Mouse (Mus musculus): Measurements from ENCODE around the gene Tmem45b. TPM values are rescaled to one million over a fixed set of nuclear protein-coding genes. Genes with fewer than 3 reads are reported as not detected.
A peak's percentile ranks its signal among the peaks of the same experiment; 100 is the strongest.

The Tmem45b gene
- polyA plus RNA-seq, 1 experiment from 2014 or later = 0.16 TPM

GRCm38 (mm10) chr9:31385500-31385869 is 78.8 kb downstream of the Tmem45b start:
- H3K4me2 ChIP-seq (ENCODE audit: low read length) = peak overlapping the region; percentile 78
- WGBS = 24% methylated on average over 4 of the region's 4 CpGs
- H3K9ac ChIP-seq (ENCODE audit: low read depth, low read length) = peak overlapping the region; percentile 87
- peak; percentile 56; the same call in 1 of the 2 replicates for ATAC-seq
- peak overlapping the region; percentile 84 for H3K4me3 ChIP-seq (ENCODE audit: low read length)
- peaks cover 2% of the 10 kb centered on the region; the same call in 1 of the 2 replicates for H3K36me3 ChIP-seq (ENCODE audit: control insufficient read depth, insufficient read depth, low read length)
- H3K27ac ChIP-seq (ENCODE audit: low read depth, low read length) = no peak overlapping the region
- peaks cover 13% of the 10 kb centered on the region for H3K4me1 ChIP-seq (ENCODE audit: control insufficient read depth, insufficient read depth, low read depth, low read length)
- no peaks in the 10 kb centered on the region for H3K27me3 ChIP-seq (replicated peaks; ENCODE audit: control insufficient read depth, insufficient read depth, low read length)
- no peaks in the 10 kb centered on the region for H3K9me3 ChIP-seq (ENCODE audit: control insufficient read depth, low read length)

- H3K27ac ChIP-seq (ENCODE audit: low read depth, low read length) = no peak overlapping the region
- no peak overlapping the region for H3K9ac ChIP-seq (ENCODE audit: low read depth, low read length)
- peaks cover 2% of the 10 kb centered on the region; the same call in 1 of the 2 replicates for H3K36me3 ChIP-seq (ENCODE audit: control insufficient read depth, insufficient read depth, low read length)
- peaks cover 13% of the 10 kb centered on the region for H3K4me1 ChIP-seq (ENCODE audit: control insufficient read depth, insufficient read depth, low read depth, low read length)
- WGBS = 87% methylated on average over 17 of the region's 17 CpGs
- no peaks in the 10 kb centered on the region for H3K9me3 ChIP-seq (ENCODE audit: control insufficient read depth, low read length)
- H3K4me2 ChIP-seq (ENCODE audit: low read length) = no peak overlapping the region
- no peak for ATAC-seq
- no peaks in the 10 kb centered on the region for H3K27me3 ChIP-seq (replicated peaks; ENCODE audit: control insufficient read depth, insufficient read depth, low read length)
- no peak overlapping the region for H3K4me3 ChIP-seq (ENCODE audit: low read length)
Measured at GRCm38 (mm10) chr9:31384786-31385499, 79.3 kb downstream of the Tmem45b start.

- Histone ChIP-seq H3K9ac (ENCODE audit: low read depth, low read length) (no peak overlapping the region), H3K27me3 (replicated peaks; ENCODE audit: control insufficient read depth, insufficient read depth, low read length) (no peaks in the 10 kb centered on the region), H3K4me2 (ENCODE audit: low read length) (no peak overlapping the region), H3K36me3 (ENCODE audit: control insufficient read depth, insufficient read depth, low read length) (peaks cover 10% of the 10 kb centered on the region), H3K9me3 (ENCODE audit: control insufficient read depth, low read length) (no peaks in the 10 kb centered on the region; the same call in 1 of the 2 replicates), H3K4me3 (ENCODE audit: low read length) (no peak overlapping the region), H3K27ac (ENCODE audit: low read depth, low read length) (no peak overlapping the region), H3K4me1 (ENCODE audit: control insufficient read depth, insufficient read depth, low read depth, low read length) (no peaks in the 10 kb centered on the region)
- no peak for ATAC-seq
Measured at GRCm38 (mm10) chr9:31376661-31377060, 87.6 kb downstream of the Tmem45b start.

Other genes starting within 250 kb of the Tmem45b start
- 7.0 and 8.2 TPM in 2 replicates for gene Prdm10, start 183.9 kb downstream of the Tmem45b start, polyA plus RNA-seq (2015; fragmentation: Nextera tagmentation; extraction: Ambion mirVana)
- gene Nfrkb, start 78.3 kb downstream of the Tmem45b start, polyA plus RNA-seq (2015; fragmentation: Nextera tagmentation; extraction: Ambion mirVana) = 22.5 and 23.5 TPM in 2 replicates

Data from hindbrain, embryonic 16.5 days (tissue).